Mouse (Mus musculus): ENCODE results near the gene Smarcd1.

GRCm38 (mm10) chr15:99690924-99691323 lies 11.0 kb upstream of the Smarcd1 start:
- TF ChIP-seq CTCF (IDR thresholded peaks at IDR 0.05; ENCODE audit: control insufficient read depth, insufficient read depth, insufficient read length) (no peak), MYOD1 (IDR thresholded peaks at IDR 0.05; ENCODE audit: control insufficient read depth, insufficient read length, low read depth) (no peak), CEBPB (IDR thresholded peaks at IDR 0.05; ENCODE audit: low read depth) (no peak), USF1 (IDR thresholded peaks at IDR 0.05; ENCODE audit: low read depth) (no peak), MYOG (IDR thresholded peaks at IDR 0.05; ENCODE audit: control insufficient read depth, extremely low read depth, insufficient read length) (no peak), MAX (IDR thresholded peaks at IDR 0.05) (no peak), FOSL1 (IDR thresholded peaks at IDR 0.05; ENCODE audit: insufficient read depth, low read length, poor library complexity, severe bottlenecking) (no peak)
